Mouse (Mus musculus) forebrain, embryonic 10.5 days (tissue): ENCODE data around the gene Lrig1. TPM values are rescaled to one million over a fixed set of nuclear protein-coding genes. Genes with fewer than 3 reads are reported as not detected.

Experiments
- DNase-seq: peaks from one replicate; pipeline ENCODE4 v3.0.0-alpha.2; 2017; ENCODE audit warnings: low spot score; ENCODE audit errors: extremely low spot score
- H3K27ac ChIP-seq: fragments of 300-500 bp; sonication (generic); 2 replicates; pipeline ENCODE4 v1.5.1; 2016; ENCODE audit warnings: mild to moderate bottlenecking
- H3K27me3 ChIP-seq: fragments of 300-500 bp; sonication (generic); 2 replicates; pipeline ENCODE4 v1.6.1; 2016; ENCODE audit warnings: mild to moderate bottlenecking; ENCODE audit not compliant: poor library complexity, severe bottlenecking
- H3K36me3 ChIP-seq: fragments of 300-500 bp; sonication (generic); replicated peaks from 2 replicates; pipeline ENCODE4 v1.6.1; 2016; ENCODE audit warnings: mild to moderate bottlenecking, moderate library complexity
- H3K4me1 ChIP-seq: fragments of 300-500 bp; sonication (generic); 2 replicates; pipeline ENCODE4 v1.6.1; 2016
- H3K4me3 ChIP-seq: fragments of 300-500 bp; sonication (generic); 2 replicates; pipeline ENCODE4 v1.5.1; 2016; ENCODE audit warnings: mild to moderate bottlenecking, moderate library complexity
- H3K9me3 ChIP-seq: fragments of 300-500 bp; sonication (generic); 2 replicates; pipeline ENCODE4 v1.6.1; 2016; ENCODE audit warnings: mild to moderate bottlenecking, moderate library complexity
- WGBS: fragments of 180-500 bp; shearing (Covaris S2); methylation state at CpG from one replicate; pipeline ENCODE4 v1.1.7; 2016; 5-methylcytosine and 5-hydroxymethylcytosine counted together
- polyA plus RNA-seq: library from polyadenylated mRNA; unstranded; fragments of >200 nt; fragmentation: Nextera tagmentation; extraction: Ambion mirVana; gene quantifications from 2 replicates; pipeline ENCODE4 v1.2.1, GENCODE M21; 2016

Gene Lrig1
- polyA plus RNA-seq, 1 experiment from 2014 or later: 20.6 TPM

DNA sequence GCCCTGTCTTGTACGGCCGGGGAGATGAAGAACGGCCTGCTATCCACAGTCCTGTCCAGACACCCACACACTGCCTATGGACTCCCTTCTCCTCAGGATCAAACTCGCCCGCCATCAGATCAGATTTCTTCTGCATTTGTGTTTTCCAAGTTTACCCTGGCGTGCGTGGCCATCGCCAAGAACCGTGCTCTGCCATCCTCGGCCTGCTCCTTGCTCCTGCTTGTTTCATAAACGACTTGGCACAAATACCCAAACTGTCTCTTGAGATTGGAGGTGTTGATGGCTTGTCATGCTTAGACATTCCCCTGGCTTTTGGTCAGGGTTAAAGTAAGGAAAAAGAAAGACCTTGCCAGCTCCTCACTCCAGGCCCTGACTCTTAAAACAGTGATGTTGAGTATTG lies 105.2 kb downstream of the Lrig1 start:
- Histone ChIP-seq H3K27me3 (no peaks in the 10 kb centered on the region), H3K27ac (no peak overlapping the region), H3K9me3 (no peaks in the 10 kb centered on the region), H3K4me3 (no peak overlapping the region), H3K4me1 (peaks cover 36% of the 10 kb centered on the region), H3K36me3 (peaks cover 11% of the 10 kb centered on the region)
- WGBS: 94% methylated on average over 11 of the region's 11 CpGs
- peak; percentile 10 for DNase-seq

DNA sequence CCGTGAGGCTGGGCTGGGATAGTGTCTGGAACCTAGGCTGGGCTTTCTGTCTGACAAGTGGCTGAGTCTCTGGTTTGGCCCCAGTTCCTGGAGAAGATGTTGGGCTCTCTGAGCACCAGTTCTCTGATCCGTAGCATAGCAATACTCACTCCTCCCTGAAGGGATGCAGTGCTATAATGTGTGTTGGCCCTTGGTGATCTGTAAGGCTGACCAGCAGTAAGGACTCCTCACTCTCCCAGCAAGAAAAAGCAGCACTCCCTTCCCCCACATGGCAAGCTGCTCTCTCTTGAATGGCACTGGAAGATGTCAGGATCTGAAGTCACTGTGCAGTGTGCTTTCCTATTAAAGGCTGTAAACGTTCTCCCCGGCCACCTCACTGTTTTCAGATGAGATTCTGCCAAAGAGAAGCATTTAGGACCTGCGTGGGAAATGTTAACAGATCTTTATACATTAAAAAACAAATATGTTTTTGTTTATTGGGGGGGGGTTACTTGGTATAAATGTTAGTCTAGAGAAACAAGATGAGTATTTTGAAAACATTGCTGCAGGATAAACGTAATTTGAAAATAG lies 105.8 kb downstream of the Lrig1 start:
- no peak overlapping the region for H3K27ac ChIP-seq

DNA sequence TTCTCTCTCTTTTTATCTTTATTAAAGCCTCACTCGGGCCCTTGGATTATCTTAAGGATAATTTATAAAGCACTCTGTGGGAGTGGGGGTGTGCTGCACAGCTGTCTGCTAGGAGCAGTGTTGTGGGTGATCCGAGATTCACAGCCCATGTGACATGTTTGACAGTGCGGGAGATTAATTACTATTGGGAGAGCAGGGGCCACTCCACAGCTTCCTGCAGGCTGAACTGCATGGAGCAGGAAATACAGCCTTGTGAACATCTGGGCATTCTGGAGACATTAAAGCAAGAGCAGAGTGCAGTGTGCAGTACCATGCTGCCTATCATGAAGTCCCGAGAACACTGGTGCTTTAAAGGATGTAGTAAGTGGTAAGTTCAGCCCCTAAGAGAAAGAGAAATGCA lies 107.2 kb downstream of the Lrig1 start:
- H3K4me3 ChIP-seq: no peak overlapping the region
- WGBS: 41% methylated on average over 4 of the region's 4 CpGs
- H3K36me3 ChIP-seq: no peaks in the 10 kb centered on the region
- peaks cover 36% of the 10 kb centered on the region for H3K4me1 ChIP-seq
- DNase-seq: peak; percentile 14
- H3K27me3 ChIP-seq: no peaks in the 10 kb centered on the region
- H3K27ac ChIP-seq: peak overlapping the region; percentile 32
- no peaks in the 10 kb centered on the region; the same call in 1 of the 2 replicates for H3K9me3 ChIP-seq

More for the DNA sequence above, 105.8 kb downstream of the Lrig1 start:
- Histone ChIP-seq H3K27me3 (no peaks in the 10 kb centered on the region), H3K4me3 (no peak overlapping the region), H3K4me1 (peaks cover 36% of the 10 kb centered on the region), H3K9me3 (no peaks in the 10 kb centered on the region), H3K36me3 (peaks cover 7% of the 10 kb centered on the region)
- WGBS: 85% methylated on average over 6 of the region's 6 CpGs
- peak; percentile 12 for DNase-seq

DNA sequence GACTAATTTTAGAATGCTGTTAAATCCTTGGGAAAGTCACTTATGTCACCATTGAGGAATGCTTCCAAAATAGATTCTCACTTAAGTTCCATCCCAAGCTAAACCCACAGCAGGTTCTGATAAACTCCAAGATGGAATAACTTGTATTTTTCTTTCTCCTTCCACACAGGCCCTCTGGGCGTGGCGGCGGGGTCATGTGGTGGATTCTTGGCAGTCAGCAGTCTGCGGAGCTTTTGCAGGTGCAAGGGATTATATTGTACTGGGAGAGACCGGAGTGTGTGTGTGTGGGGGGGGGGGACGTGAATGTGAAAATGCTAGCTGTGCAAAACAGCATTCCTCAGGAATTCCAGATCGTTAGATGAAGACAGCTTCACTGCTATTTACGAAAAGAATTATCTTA lies 107.7 kb downstream of the Lrig1 start:
- H3K4me3 ChIP-seq: no peak overlapping the region
- peaks cover 34% of the 10 kb centered on the region for H3K4me1 ChIP-seq
- no peaks in the 10 kb centered on the region for H3K27me3 ChIP-seq
- 0 out of 2 replicates have a peak overlapping the region, but pooled peaks have one; percentile 32 for H3K27ac ChIP-seq
- H3K9me3 ChIP-seq: no peaks in the 10 kb centered on the region; the same call in 1 of the 2 replicates
- peak; percentile 40 for DNase-seq
- no peaks in the 10 kb centered on the region for H3K36me3 ChIP-seq
- 35% methylated on average over 8 of the region's 8 CpGs for WGBS

DNA sequence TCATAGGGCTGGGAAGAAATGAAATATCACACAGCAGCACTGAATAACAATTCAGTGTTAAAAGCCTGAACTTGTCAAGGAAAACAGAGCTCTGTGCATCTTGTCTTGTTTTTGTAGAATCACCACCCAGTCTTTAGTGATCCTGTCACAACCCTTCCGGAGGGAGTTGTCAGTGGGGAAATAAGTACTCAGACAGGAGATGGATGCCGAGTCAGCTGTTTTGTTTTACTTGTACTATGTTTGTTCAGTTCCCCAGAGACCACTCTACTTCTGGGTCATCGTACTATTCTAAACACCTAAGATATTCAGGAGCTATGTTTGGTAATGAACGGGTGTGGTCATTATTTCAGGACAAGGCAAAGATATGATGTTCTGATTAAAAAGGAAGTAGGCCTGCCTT lies 111.6 kb downstream of the Lrig1 start:
- peaks cover 25% of the 10 kb centered on the region for H3K4me1 ChIP-seq
- WGBS: 93% methylated on average over 4 of the region's 4 CpGs
- H3K9me3 ChIP-seq: no peaks in the 10 kb centered on the region; the same call in 1 of the 2 replicates
- no peak overlapping the region for H3K4me3 ChIP-seq
- H3K36me3 ChIP-seq: no peaks in the 10 kb centered on the region
- no peaks in the 10 kb centered on the region for H3K27me3 ChIP-seq
- DNase-seq: no peak
- no peak overlapping the region for H3K27ac ChIP-seq

DNA sequence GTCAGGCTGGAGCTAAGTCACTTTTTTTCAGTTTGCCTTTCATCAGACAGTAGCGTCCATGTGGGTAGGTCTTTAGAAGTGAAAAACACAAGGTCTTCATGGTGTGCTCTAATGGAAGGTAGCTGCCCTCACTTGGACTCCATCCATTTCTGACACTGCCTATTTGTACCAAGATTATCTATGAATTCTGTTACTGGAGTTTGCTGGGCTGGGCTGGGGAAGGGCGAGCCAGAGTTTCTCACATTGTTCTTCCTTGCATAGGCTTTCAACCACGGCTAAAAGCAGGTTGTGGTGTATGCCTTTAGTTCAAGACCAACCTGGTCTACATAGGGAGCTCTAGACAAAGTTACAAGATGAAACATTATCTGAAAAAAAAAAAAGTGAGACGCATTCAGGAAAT lies 115.0 kb downstream of the Lrig1 start:
- H3K4me3 ChIP-seq: no peak overlapping the region
- DNase-seq: no peak
- H3K9me3 ChIP-seq: no peaks in the 10 kb centered on the region; the same call in 1 of the 2 replicates
- 89% methylated on average over 4 of the region's 4 CpGs for WGBS
- no peaks in the 10 kb centered on the region for H3K36me3 ChIP-seq
- H3K27me3 ChIP-seq: no peaks in the 10 kb centered on the region
- H3K4me1 ChIP-seq: peaks cover 16% of the 10 kb centered on the region
- H3K27ac ChIP-seq: no peak overlapping the region

DNA sequence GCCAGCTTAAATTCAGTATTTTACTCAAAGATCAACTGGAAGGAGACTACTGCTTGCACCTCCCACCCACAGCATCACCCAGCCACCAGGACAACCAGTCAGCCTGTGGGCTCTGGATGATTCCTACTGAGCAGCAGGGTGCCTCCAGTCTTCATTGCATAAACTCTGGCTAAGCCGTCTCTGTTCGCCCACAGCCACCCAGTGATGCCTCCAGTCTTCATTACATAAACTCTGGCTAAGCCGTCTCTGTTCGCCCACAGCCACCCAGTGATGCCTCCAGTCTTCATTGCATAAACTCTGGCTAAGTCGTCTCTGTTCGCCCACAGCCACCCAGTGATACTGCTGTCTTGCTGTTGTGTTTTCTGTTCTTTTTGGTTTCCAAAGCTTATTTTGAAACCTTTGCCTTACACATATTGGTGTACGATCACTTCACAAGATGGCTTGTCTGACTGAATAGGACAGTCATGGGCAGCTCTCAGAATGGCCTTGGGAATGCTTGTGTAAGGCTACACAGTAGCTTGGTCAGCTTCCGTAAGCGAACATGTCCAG lies 115.7 kb downstream of the Lrig1 start:
- no peaks in the 10 kb centered on the region; the same call in 1 of the 2 replicates for H3K9me3 ChIP-seq
- no peak overlapping the region for H3K27ac ChIP-seq
- H3K27me3 ChIP-seq: no peaks in the 10 kb centered on the region
- H3K36me3 ChIP-seq: no peaks in the 10 kb centered on the region
- H3K4me3 ChIP-seq: no peak overlapping the region
- no peak for DNase-seq
- H3K4me1 ChIP-seq: peaks cover 17% of the 10 kb centered on the region
- 95% methylated on average over 9 of the region's 9 CpGs for WGBS

DNA sequence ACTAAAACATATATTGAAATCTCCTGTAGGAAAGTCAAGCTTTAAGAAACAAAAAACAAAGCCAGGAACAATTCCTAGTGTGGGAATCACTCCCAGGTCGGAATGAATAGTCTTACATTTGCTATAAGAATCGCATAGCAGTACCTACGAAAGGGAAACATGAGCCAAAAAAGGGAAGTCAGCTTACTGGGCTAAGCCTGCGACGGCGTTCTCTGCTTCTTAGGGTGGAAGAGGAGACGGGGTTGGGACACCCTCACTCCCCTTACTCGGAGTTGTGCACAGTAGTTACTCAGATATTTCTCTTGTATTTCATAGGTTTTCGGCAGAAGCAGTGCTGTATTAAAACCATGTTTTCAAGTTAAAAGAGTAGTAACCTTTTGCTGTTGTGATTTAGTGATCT lies 117.9 kb downstream of the Lrig1 start:
- DNase-seq: no peak
- 91% methylated on average over 9 of the region's 9 CpGs for WGBS

DNA sequence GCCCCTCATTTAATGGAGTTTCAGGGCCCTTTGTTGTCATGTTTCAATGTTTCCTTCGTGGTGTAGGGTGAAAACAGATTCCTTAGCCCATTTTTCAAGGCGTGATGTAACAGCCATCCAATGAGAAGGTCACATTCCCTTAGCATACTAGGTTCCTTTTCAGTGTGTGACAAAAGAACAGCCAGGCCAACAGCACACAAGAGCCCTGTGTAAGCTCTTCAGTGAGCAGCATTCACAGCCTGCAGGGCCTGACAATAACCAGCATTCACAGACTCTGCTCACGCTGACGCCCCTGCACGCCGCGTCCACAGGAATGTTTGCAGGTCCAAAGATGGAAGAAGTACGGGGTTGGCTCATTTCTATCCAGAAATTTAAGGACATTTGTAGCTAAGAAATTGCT lies 122.0 kb downstream of the Lrig1 start:
- 29% methylated on average over 8 of the region's 8 CpGs for WGBS

More for the DNA sequence above, 117.9 kb downstream of the Lrig1 start:
- Histone ChIP-seq H3K4me1 (peaks cover 39% of the 10 kb centered on the region), H3K27ac (no peak overlapping the region), H3K27me3 (no peaks in the 10 kb centered on the region), H3K4me3 (no peak overlapping the region), H3K36me3 (no peaks in the 10 kb centered on the region), H3K9me3 (no peaks in the 10 kb centered on the region)

DNA sequence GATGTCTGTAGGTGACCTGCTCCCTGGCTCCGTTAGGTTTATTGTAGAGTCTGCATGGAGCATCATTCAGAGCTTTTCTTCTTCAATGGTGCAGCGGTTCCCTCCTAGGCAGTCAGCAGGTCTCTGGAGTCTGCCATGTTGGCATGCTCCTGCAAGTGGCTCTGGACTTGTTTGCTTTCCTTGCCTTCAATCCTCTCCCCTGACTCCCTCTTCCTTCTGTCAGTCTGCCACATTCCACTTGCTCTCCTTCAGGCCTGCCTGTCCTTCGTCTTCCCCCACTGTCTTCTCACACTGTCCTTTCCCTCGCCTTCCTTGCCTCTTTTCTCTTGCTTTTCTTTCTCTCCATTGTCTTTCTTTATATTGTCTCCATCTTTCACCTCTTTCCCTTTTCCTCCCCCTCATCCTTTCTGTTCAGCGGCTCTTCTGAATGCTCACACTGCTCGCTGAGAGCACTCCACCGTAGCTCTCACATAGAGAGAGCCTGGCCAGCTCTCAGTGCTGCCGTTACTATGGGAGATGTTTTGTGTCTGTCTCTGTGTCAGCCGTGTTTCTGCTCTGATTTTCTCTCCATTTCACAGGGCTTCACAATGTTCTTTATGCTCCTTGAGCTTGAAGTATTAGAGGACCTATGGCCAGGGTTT lies 124.3 kb downstream of the Lrig1 start:
- no peaks in the 10 kb centered on the region for H3K36me3 ChIP-seq
- peak overlapping the region; percentile 89 for H3K27ac ChIP-seq
- H3K27me3 ChIP-seq: no peaks in the 10 kb centered on the region
- no peak for DNase-seq
- H3K4me1 ChIP-seq: peaks cover 50% of the 10 kb centered on the region
- no peak overlapping the region for H3K4me3 ChIP-seq
- WGBS: 58% methylated on average over 9 of the region's 9 CpGs
- H3K9me3 ChIP-seq: peaks cover 12% of the 10 kb centered on the region; the same call in 1 of the 2 replicates

More for the DNA sequence above, 122.0 kb downstream of the Lrig1 start:
- Histone ChIP-seq H3K4me1 (peaks cover 56% of the 10 kb centered on the region), H3K4me3 (0 out of 2 replicates have a peak overlapping the region, but pooled peaks have one; percentile 10), H3K9me3 (no peaks in the 10 kb centered on the region), H3K36me3 (no peaks in the 10 kb centered on the region), H3K27me3 (no peaks in the 10 kb centered on the region), H3K27ac (peak overlapping the region; percentile 89)
- DNase-seq: peak; percentile 74

DNA sequence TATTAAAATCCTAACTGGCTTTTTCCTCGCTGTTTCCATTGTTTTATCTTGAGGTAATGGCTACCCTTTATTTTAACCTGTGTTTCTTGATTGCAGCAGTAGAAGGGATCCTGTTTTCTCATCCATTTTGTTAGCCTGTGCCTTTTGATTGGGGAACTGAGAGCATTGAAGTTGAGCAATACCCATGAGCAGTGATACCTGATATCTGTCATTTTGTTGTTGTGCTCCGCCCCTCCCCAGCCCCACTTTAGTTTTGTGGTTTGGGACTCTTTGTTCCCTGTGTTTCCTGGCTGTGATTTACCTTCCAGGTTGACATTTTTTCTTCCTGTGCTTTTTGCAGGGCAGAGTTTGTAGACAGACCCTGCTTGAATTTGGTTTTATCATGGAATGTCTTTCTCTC lies 131.9 kb downstream of the Lrig1 start:
- Histone ChIP-seq H3K4me3 (no peak overlapping the region), H3K4me1 (peaks cover under 1% of the 10 kb centered on the region), H3K36me3 (no peaks in the 10 kb centered on the region), H3K27me3 (no peaks in the 10 kb centered on the region), H3K9me3 (peaks cover 12% of the 10 kb centered on the region; the same call in 1 of the 2 replicates), H3K27ac (no peak overlapping the region)
- DNase-seq: no peak
- 92% methylated on average over 2 of the region's 2 CpGs for WGBS

DNA sequence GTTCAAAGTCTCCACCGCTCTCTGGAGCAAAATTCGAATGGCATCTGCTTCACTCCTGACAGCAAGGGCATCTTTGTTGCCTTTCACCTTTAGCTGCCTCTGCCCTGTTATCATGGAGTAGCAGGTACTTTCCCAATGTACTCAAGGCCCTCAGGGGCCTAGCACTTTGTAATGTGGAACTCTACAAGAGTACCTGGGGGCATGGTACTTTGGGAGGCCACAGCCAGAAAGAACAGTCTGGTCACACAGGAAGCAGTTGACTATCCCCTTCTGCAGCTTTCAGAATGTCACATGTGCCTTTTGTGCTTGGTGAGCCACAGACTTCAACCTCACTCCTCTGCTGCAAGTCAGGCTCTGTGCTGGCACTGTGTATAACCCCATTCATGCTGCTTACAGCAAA lies 134.2 kb downstream of the Lrig1 start:
- Histone ChIP-seq H3K36me3 (no peaks in the 10 kb centered on the region), H3K4me1 (peaks cover 4% of the 10 kb centered on the region), H3K27ac (no peak overlapping the region), H3K9me3 (no peaks in the 10 kb centered on the region), H3K27me3 (no peaks in the 10 kb centered on the region), H3K4me3 (no peak overlapping the region)
- no peak for DNase-seq
- 95% methylated on average over 2 of the region's 2 CpGs for WGBS
